Mouse (Mus musculus): ENCODE data around the gene Ell.
"Not testable (repeated sequence)": the region's sequence is repeated elsewhere in the genome, so short reads cannot be mapped to it uniquely, and the experiment has no call there.

Gene Ell

GRCm38 (mm10) chr8:70564696-70565235 lies 25.5 kb downstream of the Ell start:
- no peak for DNase-seq (ENCODE audit: low spot score)

- no peak for DNase-seq (ENCODE audit: low spot score)
Measured at GRCm38 (mm10) chr8:70565561-70565960, 26.3 kb downstream of the Ell start.

GRCm38 (mm10) chr8:70570360-70570759 lies 31.1 kb downstream of the Ell start:
- no peak for DNase-seq (ENCODE audit: low spot score)

GRCm38 (mm10) chr8:70570990-70571389 lies 31.7 kb downstream of the Ell start:
- DNase-seq (ENCODE audit: low spot score): no peak

- no peak for DNase-seq (ENCODE audit: low spot score)
Measured at GRCm38 (mm10) chr8:70574302-70574701, 35.0 kb downstream of the Ell start.

GRCm38 (mm10) chr8:70574915-70575314 lies 35.7 kb downstream of the Ell start:
- no peak for DNase-seq (ENCODE audit: low spot score)

GRCm38 (mm10) chr8:70577207-70577606 lies 38.0 kb downstream of the Ell start:
- DNase-seq (ENCODE audit: low spot score): no peak

- DNase-seq (ENCODE audit: low spot score): no peak
Measured at GRCm38 (mm10) chr8:70583476-70584387, 44.5 kb downstream of the Ell start.

GRCm38 (mm10) chr8:70584606-70585257 lies 45.5 kb downstream of the Ell start:
- DNase-seq (ENCODE audit: low spot score): no peak

- DNase-seq (ENCODE audit: low spot score): peak; percentile 51
Measured at GRCm38 (mm10) chr8:70585258-70585652, 46.0 kb downstream of the Ell start.

- DNase-seq (ENCODE audit: low spot score): not testable (repeated sequence)
Measured at GRCm38 (mm10) chr8:70587955-70588354, 48.7 kb downstream of the Ell start.

GRCm38 (mm10) chr8:70591569-70591968 lies 52.3 kb downstream of the Ell start:
- DNase-seq (ENCODE audit: low spot score): no peak

- DNase-seq (ENCODE audit: low spot score): no peak
Measured at GRCm38 (mm10) chr8:70593173-70593572, 53.9 kb downstream of the Ell start.

- DNase-seq (ENCODE audit: low spot score): peak; percentile 81
Measured at GRCm38 (mm10) chr8:70593961-70594609, 54.8 kb downstream of the Ell start, which contains the start of gene Isyna1. Isyna1 (plus strand) TSS chr8:70594373.

- DNase-seq (ENCODE audit: low spot score): peak; percentile 30
Measured at GRCm38 (mm10) chr8:70594621-70595564, 55.6 kb downstream of the Ell start.

- no peak for DNase-seq (ENCODE audit: low spot score)
Measured at GRCm38 (mm10) chr8:70595811-70596210, 56.6 kb downstream of the Ell start.

GRCm38 (mm10) chr8:70596216-70596615 lies 57.0 kb downstream of the Ell start:
- no peak for DNase-seq (ENCODE audit: low spot score)

GRCm38 (mm10) chr8:70596775-70597416 lies 57.6 kb downstream of the Ell start:
- DNase-seq (ENCODE audit: low spot score): peak; percentile 42

GRCm38 (mm10) chr8:70597417-70598272 lies 58.4 kb downstream of the Ell start:
- no peak for DNase-seq (ENCODE audit: low spot score)

- DNase-seq (ENCODE audit: low spot score): no peak
Measured at GRCm38 (mm10) chr8:70598283-70598682, 59.0 kb downstream of the Ell start.

Data from T-cell, adult 2 months (primary cell).